Mouse (Mus musculus) liver, embryonic 14.5 days (tissue): ENCODE results near the gene Gsn.

Experiments used
- CTCF ChIP-seq: IDR thresholded peaks from 2 replicates; pipeline ENCODE4 v1.5.1; 2016; ENCODE audit warnings: antibody characterized with exemption, low read depth, control low read depth
- EP300 ChIP-seq: IDR thresholded peaks from 2 replicates; pipeline ENCODE4 v1.6.1; 2016; ENCODE audit warnings: antibody characterized with exemption, low read depth

DNA sequence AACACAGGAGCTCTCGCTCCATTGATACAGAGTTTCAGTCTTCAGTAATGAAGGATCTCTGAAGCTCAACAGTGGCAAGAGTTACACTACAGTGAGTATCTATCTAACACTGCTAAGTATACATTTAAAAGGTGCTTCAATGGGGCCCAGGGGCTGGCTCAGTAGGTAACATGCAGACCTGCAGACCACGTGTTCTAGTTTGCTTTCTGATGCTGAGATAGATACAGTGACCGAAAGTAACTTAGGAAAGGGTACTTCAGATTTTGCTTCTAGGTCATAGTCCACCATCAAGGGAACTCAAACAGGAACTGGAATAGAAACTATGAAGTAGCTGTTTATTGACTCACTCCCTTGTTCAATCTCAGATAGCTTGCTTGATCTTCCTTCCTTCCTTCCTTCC, 44.5 kb upstream of the Gsn start:
- TF ChIP-seq CTCF = no peak
- TF ChIP-seq EP300 = no peak
